Mouse (Mus musculus): ENCODE results near the gene Ust. TPM values are rescaled to one million over a fixed set of nuclear protein-coding genes. Genes with fewer than 3 reads are reported as not detected.

Ust gene
- total RNA-seq, 2 experiments from 2014 or later, result 0.17 TPM; not detected in 1

DNA sequence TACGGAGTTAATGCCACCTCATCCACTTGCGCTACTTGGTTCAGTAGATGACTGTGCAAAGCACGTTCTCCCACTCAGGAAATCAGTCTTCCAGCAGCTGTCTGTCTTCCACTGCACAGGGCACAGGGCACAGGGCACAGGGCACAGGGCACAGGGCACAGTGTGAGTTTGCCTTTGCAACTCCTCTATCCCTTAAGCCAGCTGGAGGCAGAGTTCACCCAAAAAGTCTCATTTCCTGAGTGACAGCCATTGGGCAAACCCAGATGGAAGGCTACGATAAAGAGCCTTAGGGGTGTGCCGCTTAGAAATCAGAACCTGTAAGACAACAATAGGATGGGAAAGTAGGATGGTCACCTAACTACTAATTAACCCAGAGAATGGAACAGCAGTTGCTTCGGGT is 322.9 kb downstream of the Ust start:
- ATAC-seq (replicated peaks; ENCODE audit: poor library complexity, severe bottlenecking), result peak; percentile 38

DNA sequence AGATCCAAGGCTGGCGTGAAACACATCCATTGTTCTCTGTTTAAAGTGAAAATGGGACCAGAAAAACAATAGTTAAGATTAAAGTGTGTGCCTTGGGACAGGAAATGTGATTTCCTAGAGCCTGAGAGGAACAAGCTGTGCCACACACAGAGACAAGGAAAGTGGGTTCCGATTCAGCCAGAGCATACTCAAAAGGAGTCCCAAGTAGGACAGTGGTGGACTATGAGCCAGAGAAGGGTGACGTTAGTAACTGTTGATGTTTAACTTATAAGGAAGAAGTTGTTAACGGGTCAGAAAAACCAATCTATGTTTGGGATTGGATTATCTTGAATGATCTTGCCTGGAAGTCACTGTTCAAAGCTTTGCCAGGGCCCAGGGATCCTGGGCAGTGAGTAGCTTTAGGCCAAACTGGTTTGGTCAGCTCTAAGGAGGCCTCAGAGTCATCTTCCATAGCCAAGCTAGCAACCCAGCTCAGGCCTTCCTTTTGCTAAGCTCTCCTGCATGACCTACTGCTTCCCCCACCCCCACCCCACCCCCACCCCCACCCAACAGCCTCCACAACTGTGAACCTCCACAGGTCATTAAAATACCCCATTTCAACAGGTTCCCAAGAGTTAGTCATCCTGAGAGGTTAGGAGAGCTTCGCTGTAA is 329.2 kb downstream of the Ust start:
- no peak for ATAC-seq (replicated peaks; ENCODE audit: poor library complexity, severe bottlenecking)

DNA sequence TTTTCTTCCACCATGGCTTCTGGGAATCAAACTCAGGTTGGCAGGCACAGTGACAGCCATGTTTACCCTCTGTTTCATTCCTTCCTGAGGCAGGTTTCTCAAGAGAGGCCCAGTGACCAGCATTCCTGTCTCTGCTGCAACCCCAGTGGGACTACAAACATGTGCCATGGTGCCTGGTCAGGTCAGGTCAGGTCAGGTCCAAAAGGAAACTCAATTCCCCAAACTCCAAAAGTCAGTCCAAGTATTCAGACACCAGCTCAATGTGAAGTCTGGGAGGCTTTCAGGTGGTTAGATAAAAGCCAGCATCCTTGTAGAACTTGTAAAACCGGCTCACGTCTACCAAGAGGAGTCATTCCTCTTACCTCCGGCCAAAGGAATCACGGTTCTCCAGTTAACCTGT is 333.0 kb downstream of the Ust start:
- ATAC-seq (replicated peaks; ENCODE audit: poor library complexity, severe bottlenecking), result no peak

DNA sequence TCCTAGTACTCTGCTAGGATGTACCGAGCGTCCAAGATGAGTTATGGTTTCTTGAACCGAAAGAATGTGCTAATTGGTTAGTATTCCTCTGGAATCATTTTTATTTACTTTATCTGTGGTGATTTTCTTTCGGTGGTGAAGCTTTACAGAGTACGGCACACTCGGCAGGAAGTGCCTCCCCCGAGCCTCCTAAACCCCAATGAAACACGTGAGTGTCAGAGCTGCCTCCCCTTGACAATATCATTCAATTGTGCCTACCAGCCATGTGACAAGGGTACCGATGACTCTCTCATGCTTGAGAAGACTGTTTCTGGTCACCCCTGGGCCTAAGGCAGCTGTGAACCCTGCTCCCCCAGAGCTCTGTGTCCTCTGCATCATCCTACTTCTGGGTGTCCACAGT is 333.9 kb downstream of the Ust start:
- ATAC-seq (replicated peaks; ENCODE audit: poor library complexity, severe bottlenecking), result no peak

DNA sequence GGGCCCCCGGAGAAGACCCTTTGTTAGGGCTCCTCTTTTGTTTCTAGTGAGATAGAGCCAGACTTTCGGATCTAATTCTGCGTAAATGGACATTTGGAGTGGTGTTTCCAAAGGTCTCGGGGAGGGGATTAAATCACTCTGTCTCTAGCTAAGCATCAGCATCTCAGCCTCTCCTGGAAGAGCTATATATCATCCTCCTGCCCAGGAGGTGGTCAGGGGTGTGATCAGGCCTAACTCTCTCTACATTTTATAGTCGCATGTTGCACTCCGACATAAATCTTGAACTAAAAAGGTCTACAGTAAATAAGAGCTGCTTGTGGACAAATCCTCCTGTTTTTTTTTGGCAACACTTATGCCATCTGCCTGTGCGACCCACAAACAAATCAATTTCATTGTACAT is 335.5 kb downstream of the Ust start:
- no peak for ATAC-seq (replicated peaks; ENCODE audit: poor library complexity, severe bottlenecking)

DNA sequence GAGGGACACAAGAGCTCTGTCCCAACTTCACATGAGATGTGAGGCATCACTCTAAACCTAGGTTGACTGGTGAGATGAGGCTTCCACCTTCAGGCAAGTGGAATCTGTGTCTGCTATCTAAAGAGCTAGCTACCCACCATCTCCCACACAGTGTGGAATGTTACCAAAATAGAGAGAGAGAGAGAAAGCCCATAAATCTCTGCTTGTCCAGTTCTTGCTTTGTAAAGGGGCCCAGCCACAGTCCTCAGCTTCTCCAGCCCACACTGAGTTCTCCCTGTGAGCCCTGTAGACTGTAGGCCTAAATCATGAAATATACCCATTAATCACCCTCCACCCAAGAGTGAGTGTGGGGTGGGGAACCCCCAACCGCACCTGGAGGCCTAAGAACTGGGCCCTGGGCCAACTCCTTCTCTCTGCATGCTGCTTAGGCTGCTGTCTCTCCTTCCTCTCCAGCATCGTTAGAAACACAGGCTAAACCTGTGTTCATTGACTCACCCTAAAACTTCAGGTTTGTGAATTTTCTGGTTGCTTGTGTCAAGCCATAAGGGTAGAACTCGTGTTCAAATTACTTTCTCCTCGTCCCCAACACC is 336.9 kb downstream of the Ust start:
- ATAC-seq (replicated peaks; ENCODE audit: poor library complexity, severe bottlenecking), result no peak

DNA sequence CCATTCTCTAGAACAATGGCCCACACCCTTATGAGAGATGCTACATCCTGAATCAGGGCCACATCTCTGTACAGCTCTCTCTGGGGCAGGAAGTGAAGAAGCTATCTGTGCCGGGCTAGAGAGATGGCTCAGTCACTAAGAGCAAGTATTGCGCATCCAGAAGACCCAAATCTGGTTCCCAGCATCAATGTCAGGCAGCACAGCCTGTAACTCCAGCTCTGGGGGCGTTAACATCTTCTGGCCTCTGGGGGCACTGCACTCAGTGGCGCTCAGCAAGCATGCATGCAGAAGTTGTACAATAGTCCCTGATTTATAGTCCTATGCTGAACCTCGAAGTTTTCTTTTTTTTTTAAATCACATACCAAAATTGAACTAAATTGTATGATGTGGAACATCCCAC is 341.0 kb downstream of the Ust start:
- peak; percentile 75 for ATAC-seq (replicated peaks; ENCODE audit: poor library complexity, severe bottlenecking)

DNA sequence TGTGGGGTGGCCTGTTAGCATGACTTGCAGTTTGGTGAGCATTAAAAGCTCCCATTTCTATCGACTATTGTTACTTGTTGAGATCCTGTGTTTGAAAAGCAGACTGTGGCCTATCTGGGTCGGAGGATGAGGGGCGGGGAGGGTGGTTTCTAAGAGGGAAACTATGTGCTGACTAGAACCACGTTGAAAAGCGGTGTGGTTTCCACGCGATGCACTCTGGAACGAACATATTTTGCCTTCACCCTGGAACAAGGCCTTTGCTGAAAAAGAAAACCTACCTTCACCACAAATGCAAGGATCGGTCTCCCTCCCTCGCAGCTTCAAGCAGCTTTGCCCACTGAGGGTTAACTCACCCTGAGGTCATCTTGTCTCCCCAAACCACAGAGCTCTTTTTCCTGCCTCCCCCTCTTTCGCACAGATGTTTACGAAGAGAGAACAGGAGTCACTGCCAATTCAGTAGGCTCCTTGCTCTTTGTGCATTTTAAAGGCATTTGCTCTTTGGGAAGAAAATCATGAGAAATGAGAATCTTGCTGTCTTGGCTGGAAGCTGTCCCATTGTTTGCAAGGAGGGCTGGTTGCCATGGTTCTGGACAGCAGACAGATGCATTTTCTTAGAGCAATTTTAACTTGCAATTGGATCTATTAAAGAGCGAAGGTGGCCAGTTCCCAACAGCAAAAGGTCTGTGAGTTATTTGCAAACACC is 342.1 kb downstream of the Ust start:
- no peak; the same call in 1 of the 2 replicates for ATAC-seq (replicated peaks; ENCODE audit: poor library complexity, severe bottlenecking)

DNA sequence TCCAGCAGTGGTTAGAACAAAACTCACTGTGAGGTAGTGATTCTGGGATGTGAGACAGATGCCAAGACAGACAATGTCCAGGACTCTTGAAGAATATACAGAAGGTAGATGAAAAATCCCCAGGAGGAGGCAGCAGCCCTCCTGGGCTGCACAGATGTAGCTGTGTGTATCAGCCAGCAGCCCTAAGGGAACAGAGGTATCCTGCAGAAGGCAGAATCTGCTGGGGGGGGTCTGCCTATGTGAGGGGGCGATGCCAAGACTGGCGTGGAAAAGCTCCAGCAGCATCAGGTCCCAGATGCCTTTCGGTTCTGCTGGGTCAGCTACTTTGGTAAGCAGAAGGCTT is 342.6 kb downstream of the Ust start:
- ATAC-seq (replicated peaks; ENCODE audit: poor library complexity, severe bottlenecking), result no peak

DNA sequence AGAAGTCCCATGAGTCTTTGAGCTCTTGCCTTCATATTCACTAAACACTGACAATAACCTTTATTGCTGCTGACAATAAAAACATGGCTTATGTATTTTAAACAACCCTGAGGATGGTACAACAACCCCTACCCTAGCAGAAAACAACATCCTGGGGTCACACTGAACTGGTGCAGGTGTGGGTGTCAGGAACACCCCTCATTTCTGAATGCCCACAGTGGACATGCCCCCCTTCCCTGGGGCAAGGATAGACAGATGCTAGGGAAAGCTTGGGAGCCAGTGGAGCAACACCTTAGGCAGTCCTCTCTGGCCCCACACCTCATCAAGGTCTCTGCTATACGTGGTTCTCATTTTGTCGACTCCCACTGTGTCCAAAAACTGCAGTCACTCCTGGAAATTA is 343.9 kb downstream of the Ust start:
- no peak for ATAC-seq (replicated peaks; ENCODE audit: poor library complexity, severe bottlenecking)

DNA sequence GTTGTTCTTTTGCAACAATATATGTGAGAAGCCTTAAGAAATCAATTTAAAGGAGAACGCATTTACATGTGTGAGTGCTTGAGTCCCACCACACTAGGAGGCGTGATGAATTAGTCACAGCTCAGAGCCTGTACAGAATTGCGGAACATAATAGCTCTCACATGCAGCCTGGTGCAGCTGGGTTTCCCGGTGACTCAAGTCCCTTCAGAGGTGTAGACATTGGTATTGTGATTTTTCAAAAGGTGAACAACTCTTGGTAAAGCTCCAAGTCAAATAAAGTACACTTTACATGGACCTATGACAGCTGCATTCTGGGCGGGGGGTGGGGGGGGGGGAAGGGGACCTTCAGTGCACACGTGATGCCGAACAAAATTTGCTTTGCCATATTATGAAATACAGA is 344.4 kb downstream of the Ust start:
- no peak for ATAC-seq (replicated peaks; ENCODE audit: poor library complexity, severe bottlenecking)

DNA sequence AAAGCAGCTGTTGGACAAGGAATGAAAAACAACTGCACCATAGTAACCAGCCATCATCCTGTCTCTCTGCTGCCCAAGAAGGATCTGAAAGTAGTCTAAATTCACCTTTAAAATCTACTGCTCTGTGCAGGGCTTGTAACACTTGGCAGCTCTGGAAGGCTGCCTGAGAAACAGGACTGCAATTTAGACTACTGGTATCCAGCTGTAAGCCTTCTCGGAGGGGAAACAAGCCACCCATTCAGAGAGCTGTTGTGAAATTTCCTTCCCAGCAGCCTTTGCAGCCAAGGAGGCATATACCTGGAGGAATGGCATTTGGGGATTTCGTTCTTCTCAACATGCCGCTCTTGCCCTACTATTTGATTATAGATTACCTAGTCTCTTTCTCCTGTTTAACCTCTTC is 345.6 kb downstream of the Ust start:
- ATAC-seq (replicated peaks; ENCODE audit: poor library complexity, severe bottlenecking), result no peak

DNA sequence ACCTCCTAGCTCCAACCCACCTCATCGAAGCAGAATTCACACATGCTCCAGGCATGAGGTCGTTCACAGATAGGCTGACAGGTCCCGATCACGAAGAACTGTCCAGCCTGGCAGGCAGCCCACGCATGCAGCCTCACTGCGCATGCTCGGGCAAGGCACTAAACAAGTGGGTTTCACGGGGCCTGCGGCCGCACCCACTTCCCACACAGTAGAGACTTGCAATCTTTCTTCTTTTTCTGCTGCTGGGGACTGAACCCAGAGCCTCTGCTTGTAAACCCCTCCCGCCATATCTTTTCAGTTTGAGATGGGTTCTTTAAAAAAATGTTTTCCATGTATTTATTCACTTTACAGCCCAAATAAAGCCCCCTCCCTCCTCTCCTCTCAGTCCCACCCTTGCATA is 347.1 kb downstream of the Ust start:
- no peak for ATAC-seq (replicated peaks; ENCODE audit: poor library complexity, severe bottlenecking)
